Mouse (Mus musculus) left cerebral cortex, adult 9 months (tissue): ENCODE results near the gene Hipk3.

ENCODE experiments used
- DNase-seq, 2 experiments: peaks; one replicate each; pipeline ENCODE4 v3.0.0; 2022; ENCODE audit warnings: low spot score in 2 of 2

The Hipk3 gene

GRCm38 (mm10) chr2:104493951-104494800 is at the start of gene Hipk3:
Hipk3 (minus strand) TSS chr2:104494446.
- peak; percentile 56 to 60 for DNase-seq

GRCm38 (mm10) chr2:104540286-104540685 is 46.0 kb upstream of the Hipk3 start:
- no peak for DNase-seq

DNA sequence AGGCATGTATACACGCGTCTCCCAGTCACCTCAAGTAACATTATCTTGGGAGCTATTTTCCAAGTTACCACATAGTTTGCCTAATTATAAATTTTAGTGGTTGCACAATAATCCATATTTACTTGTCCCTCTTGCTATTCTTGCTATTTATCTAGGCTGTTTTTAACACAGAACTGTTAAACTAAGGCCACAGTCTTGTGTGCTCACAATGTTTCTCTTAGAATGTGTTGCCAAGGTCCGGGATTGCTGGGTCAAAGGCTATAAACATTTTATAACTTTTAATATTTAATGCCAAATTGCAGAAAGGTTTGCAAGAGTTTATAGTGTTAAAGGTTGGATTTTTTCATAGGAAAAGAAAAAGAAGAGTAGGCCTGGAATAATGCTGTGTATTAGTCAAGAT is 40.5 kb upstream of the Hipk3 start:
- DNase-seq: no peak

- no peak for DNase-seq
These were observed 38.3 kb upstream of the Hipk3 start for GRCm38 (mm10) chr2:104532548-104532947.

GRCm38 (mm10) chr2:104526559-104526958 is 32.3 kb upstream of the Hipk3 start:
- DNase-seq: no peak

DNA sequence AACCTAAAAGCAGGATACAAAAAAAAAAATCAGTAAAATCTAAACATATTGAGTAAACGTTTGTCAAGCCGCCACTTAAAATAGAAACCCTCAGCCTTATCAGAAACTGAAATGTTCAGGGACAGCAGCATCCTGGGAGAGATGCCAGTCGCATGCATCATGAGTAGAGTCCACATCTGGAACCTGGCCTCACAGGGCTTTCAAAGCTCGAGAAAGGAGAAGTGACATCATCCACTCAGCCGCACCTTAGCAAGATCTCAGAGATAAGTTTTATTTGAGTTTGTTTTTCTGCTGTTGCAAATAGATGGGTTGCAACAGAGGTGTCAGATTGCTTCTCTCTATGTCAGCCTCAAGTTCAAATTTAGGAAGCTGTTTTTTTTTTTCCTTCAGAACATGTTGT is 31.3 kb upstream of the Hipk3 start:
- no peak for DNase-seq

GRCm38 (mm10) chr2:104511622-104512021 is 17.4 kb upstream of the Hipk3 start:
- no peak for DNase-seq

GRCm38 (mm10) chr2:104502388-104502787 is 8.1 kb upstream of the Hipk3 start:
- DNase-seq: no peak

DNA sequence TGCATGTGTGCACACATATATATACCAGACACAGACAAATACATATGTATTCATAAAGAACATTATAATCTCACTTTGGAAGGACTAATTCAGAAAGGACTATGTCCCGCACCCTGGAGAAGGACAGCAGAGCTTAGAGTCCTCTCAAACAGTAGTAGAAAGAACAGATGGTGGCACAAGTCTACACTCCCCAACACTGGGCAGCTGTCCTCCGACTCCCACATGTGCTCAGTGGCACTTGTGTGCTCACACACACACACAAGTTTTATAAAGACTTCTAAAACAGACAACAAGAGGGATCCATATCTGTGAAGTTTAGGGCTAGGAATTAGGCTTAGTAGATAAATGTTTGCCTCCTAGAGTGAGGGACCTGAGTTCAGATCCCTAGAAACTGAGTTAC is 6.8 kb upstream of the Hipk3 start:
- DNase-seq: no peak

DNA sequence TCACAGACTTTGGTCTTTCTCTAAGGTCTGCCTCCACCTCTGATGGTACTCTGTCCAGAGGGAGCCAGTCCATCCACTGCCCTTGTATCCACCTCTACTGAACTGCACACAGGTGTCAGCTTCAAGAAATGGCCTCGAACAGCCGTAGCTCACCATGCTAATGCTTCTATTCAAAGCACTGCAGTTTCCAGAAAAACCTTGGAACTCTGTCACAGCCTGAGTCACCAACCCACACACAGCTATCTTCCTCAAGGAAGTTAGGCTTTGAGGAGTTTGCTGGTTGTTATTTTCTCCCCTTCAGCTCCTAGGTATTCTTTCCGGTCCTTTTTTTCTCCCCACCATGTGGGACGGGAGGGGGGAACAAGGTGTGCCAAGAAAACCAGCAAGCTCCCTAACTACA is 3.5 kb upstream of the Hipk3 start:
- DNase-seq: peak in 1 of 2 experiments; percentile 74

DNA sequence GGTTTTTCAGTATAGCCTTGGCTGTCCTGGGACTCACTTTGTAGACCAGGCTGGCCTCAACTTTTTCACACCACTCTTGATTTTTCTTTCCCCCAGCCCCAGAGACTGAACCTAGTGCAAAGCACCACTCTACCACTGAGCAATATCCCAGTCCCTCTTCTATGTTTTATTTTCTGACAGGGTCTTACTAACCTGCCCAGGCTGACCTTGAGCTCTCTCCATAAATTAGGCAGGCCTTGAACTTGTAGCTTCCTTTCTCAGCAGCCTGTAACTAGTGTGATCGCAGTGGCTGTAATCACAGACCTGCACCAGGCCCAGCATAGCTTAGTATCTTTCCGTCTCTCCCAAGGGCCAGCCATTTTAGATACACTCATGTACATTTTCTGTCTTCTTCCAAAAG is 3.0 kb upstream of the Hipk3 start:
- DNase-seq: no peak

- DNase-seq: no peak
These were observed 2.0 kb upstream of the Hipk3 start for GRCm38 (mm10) chr2:104496206-104496605.

DNA sequence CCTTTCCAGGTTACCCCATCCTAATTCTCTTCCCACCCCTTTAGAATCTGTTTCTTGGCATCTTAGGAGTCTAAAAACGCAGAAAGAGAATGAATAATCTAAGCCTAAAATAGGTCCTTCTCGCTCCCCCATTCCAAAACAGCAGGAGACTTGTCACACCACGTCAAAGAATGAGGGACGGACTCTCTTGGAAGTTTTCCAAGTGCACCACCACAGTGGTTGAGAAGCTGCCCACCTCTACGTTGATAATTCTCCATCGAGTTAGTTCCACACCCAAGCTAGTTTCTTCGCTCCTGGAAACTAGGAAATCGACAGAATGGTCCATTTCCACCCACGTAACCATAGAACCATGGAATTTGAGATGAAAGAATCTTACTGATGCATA is 547 bp upstream of the Hipk3 start:
- peak; percentile 37 to 71 for DNase-seq

DNA sequence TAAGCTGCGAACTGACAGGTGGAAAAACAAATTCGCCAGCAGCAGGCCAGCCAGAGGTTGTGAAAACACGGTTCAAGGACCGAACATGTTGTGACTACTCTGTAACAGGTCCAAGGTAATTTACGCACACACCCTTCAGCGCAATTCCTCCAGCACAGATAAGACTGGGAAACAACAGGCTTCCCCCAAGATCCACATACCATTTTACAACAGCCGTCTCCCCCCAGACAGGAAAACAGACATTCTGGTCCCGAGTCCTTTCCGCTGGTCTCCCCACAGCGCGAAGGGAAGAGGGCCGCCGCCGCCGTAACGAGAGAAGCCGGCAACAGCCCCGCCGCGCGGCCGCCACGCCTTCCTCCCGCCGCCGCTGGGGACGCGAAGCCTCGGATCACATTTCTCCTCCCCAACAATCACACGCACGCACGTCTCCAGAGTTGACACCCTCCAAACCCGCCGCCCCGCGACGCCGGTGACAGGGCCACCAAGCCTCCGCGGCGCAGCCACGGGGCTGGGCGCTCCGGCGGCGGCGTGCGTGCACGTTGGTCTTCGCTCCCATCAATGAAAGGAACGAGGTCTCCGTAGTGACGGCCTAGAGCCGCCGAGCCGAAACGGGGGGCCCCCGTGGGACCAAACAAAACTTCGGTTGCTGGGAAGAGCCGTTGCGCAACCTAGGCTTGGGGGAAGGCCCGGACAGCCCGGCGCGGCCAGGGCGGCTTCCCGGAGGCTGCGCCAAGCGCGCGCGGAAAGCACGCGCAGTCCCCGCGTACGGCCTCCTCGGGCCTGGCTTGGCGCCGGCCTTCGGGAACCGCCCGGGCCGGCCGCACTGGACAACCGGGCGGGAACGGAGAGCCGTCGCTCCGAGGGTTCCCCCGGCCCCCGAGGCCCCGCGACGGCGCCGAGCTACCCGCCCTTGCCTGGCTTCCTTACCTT is 960 bp downstream of the Hipk3 start:
- DNase-seq: peak; percentile 61 to 82

GRCm38 (mm10) chr2:104491221-104491795 is 2.9 kb downstream of the Hipk3 start:
- no peak for DNase-seq

GRCm38 (mm10) chr2:104490761-104491160 is 3.5 kb downstream of the Hipk3 start:
- DNase-seq: no peak

GRCm38 (mm10) chr2:104489851-104490250 is 4.4 kb downstream of the Hipk3 start:
- DNase-seq: no peak

GRCm38 (mm10) chr2:104484438-104484837 is 9.8 kb downstream of the Hipk3 start:
- no peak for DNase-seq

GRCm38 (mm10) chr2:104482156-104482555 is 12.1 kb downstream of the Hipk3 start:
- DNase-seq: no peak

GRCm38 (mm10) chr2:104479054-104479453 is 15.2 kb downstream of the Hipk3 start:
- no peak for DNase-seq

GRCm38 (mm10) chr2:104477398-104478015 is 16.7 kb downstream of the Hipk3 start:
- no peak for DNase-seq

DNA sequence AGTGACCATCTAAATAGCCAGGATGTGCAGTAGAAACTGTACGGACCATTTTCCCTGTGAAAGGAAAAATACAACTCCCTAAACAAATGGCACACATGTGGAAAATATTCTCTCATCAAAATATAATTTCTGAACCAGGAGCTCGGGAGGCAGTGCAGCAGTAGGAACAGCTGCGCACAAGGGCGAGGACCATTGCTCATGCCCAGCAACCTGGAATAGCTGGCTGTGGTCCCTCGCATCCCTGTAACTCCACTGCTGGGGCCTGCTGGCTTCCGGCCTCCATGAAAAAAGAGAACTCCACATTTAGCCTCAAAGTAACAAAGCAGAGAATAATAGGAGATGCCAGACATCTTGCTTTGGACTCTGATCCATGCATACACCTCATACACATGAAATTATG is 22.2 kb downstream of the Hipk3 start:
- DNase-seq: no peak
